Mouse (Mus musculus): Measurements from ENCODE around the gene Cflar. TPM values are rescaled to one million over a fixed set of nuclear protein-coding genes. Genes with fewer than 3 reads are reported as not detected.

Cflar gene
- polyA plus RNA-seq, 1 experiment from 2014 or later: 19.1 TPM

Other genes with a start within 250 kb of the Cflar start
- gene Orc2, start 206.4 kb upstream of the Cflar start, polyA plus RNA-seq (2014; fragmentation: Nextera tagmentation; extraction: Ambion mirVana): 39.0 and 47.3 TPM in 2 replicates
- 7.2 and 8.5 TPM in 2 replicates for gene Fam126b, start 125.2 kb upstream of the Cflar start, polyA plus RNA-seq (2014; fragmentation: Nextera tagmentation; extraction: Ambion mirVana)
- gene Ndufb3, start 125.1 kb upstream of the Cflar start, polyA plus RNA-seq (2014; fragmentation: Nextera tagmentation; extraction: Ambion mirVana): 157 and 161 TPM in 2 replicates
- not detected in 2 replicates for gene Als2cr12, start 15.5 kb upstream of the Cflar start, polyA plus RNA-seq (2014; fragmentation: Nextera tagmentation; extraction: Ambion mirVana)
- gene Casp8, start 83.9 kb downstream of the Cflar start, polyA plus RNA-seq (2014; fragmentation: Nextera tagmentation; extraction: Ambion mirVana): 10.4 and 12.1 TPM in 2 replicates